Mouse (Mus musculus) intestine, embryonic 15.5 days (tissue): ENCODE data around the gene F13a1. TPM values are rescaled to one million over a fixed set of nuclear protein-coding genes. Genes with fewer than 3 reads are reported as not detected.

Experiments
- ATAC-seq: fragments of 200-750 bp; cut with Nextera tagmentation; 2 replicates; pipeline ENCODE4 v1.8.0; 2017; ENCODE audit warnings: moderate TSS enrichment, moderate library complexity
- H3K27ac ChIP-seq: fragments of 300-500 bp; sonication (generic); 2 replicates; pipeline ENCODE4 v1.5.1; 2015; ENCODE audit warnings: mild to moderate bottlenecking, inconsistent platforms
- H3K27me3 ChIP-seq: fragments of 300-500 bp; sonication (generic); replicated peaks from 2 replicates; pipeline ENCODE4 v1.6.1; 2015; ENCODE audit warnings: inconsistent platforms
- H3K36me3 ChIP-seq: fragments of 300-500 bp; sonication (generic); 2 replicates; pipeline ENCODE4 v1.6.1; 2015; ENCODE audit warnings: inconsistent platforms
- H3K4me1 ChIP-seq: fragments of 300-500 bp; sonication (generic); replicated peaks from 2 replicates; pipeline ENCODE4 v1.6.1; 2015; ENCODE audit warnings: inconsistent platforms
- H3K4me2 ChIP-seq: fragments of 300-500 bp; sonication (generic); replicated peaks from 2 replicates; pipeline ENCODE4 v1.6.1; 2015; ENCODE audit warnings: mild to moderate bottlenecking, inconsistent platforms
- H3K4me3 ChIP-seq: fragments of 300-500 bp; sonication (generic); replicated peaks from 2 replicates; pipeline ENCODE4 v1.5.1; 2015; ENCODE audit warnings: inconsistent platforms
- H3K9ac ChIP-seq: fragments of 300-500 bp; sonication (generic); 2 replicates; pipeline ENCODE4 v1.6.1; 2015; ENCODE audit warnings: inconsistent platforms
- H3K9me3 ChIP-seq: fragments of 300-500 bp; sonication (generic); 2 replicates; pipeline ENCODE4 v1.6.1; 2016; ENCODE audit warnings: inconsistent platforms
- WGBS: fragments of 180-500 bp; shearing (Covaris S2); methylation state at CpG from one replicate; pipeline ENCODE4 v1.1.7; 2015; 5-methylcytosine and 5-hydroxymethylcytosine counted together
- polyA plus RNA-seq: library from polyadenylated mRNA; unstranded; fragments of >200 nt; fragmentation: Nextera tagmentation; extraction: Ambion mirVana; gene quantifications from 2 replicates; pipeline ENCODE4 v1.2.1, GENCODE M21; 2015

The F13a1 gene
- polyA plus RNA-seq, 1 experiment from 2014 or later, result 17.5 TPM

GRCm38 (mm10) chr13:36919737-36920136 is 130.3 kb downstream of the F13a1 start:
- ATAC-seq, result no peak
- Histone ChIP-seq H3K4me1 (no peaks in the 10 kb centered on the region), H3K4me3 (no peak overlapping the region), H3K9ac (no peak overlapping the region), H3K9me3 (no peaks in the 10 kb centered on the region), H3K36me3 (no peaks in the 10 kb centered on the region), H3K27ac (no peak overlapping the region), H3K27me3 (no peaks in the 10 kb centered on the region), H3K4me2 (no peak overlapping the region)
- WGBS, result 75% methylated on average over 4 of the region's 4 CpGs

GRCm38 (mm10) chr13:36903885-36904284 is 146.2 kb downstream of the F13a1 start:
- no peak for ATAC-seq
- Histone ChIP-seq H3K9ac (no peak overlapping the region), H3K9me3 (no peaks in the 10 kb centered on the region), H3K36me3 (no peaks in the 10 kb centered on the region), H3K27me3 (no peaks in the 10 kb centered on the region), H3K4me3 (no peak overlapping the region), H3K27ac (no peak overlapping the region), H3K4me1 (no peaks in the 10 kb centered on the region), H3K4me2 (no peak overlapping the region)
- 43% methylated on average over 4 of the region's 4 CpGs for WGBS

- no peak overlapping the region for H3K4me3 ChIP-seq
- 48% methylated on average over 1 of the region's 1 CpGs for WGBS
- H3K36me3 ChIP-seq, result no peaks in the 10 kb centered on the region
- H3K4me2 ChIP-seq, result no peak overlapping the region
- no peak overlapping the region for H3K9ac ChIP-seq
- no peak overlapping the region for H3K27ac ChIP-seq
- no peaks in the 10 kb centered on the region for H3K9me3 ChIP-seq
- H3K27me3 ChIP-seq, result no peaks in the 10 kb centered on the region
- H3K4me1 ChIP-seq, result no peaks in the 10 kb centered on the region
- no peak for ATAC-seq
These were observed 146.6 kb downstream of the F13a1 start for GRCm38 (mm10) chr13:36903447-36903846.

GRCm38 (mm10) chr13:36901603-36902002 is 148.4 kb downstream of the F13a1 start:
- H3K9me3 ChIP-seq, result no peaks in the 10 kb centered on the region
- 79% methylated on average over 3 of the region's 3 CpGs for WGBS
- no peak overlapping the region for H3K9ac ChIP-seq
- H3K4me2 ChIP-seq, result no peak overlapping the region
- no peaks in the 10 kb centered on the region for H3K4me1 ChIP-seq
- no peaks in the 10 kb centered on the region for H3K36me3 ChIP-seq
- ATAC-seq, result no peak
- H3K4me3 ChIP-seq, result no peak overlapping the region
- H3K27me3 ChIP-seq, result no peaks in the 10 kb centered on the region
- H3K27ac ChIP-seq, result no peak overlapping the region

GRCm38 (mm10) chr13:36901016-36901415 is 149.0 kb downstream of the F13a1 start:
- H3K27ac ChIP-seq, result no peak overlapping the region
- H3K4me1 ChIP-seq, result no peaks in the 10 kb centered on the region
- no peak for ATAC-seq
- H3K36me3 ChIP-seq, result no peaks in the 10 kb centered on the region
- no peak overlapping the region for H3K4me2 ChIP-seq
- H3K9ac ChIP-seq, result no peak overlapping the region
- H3K9me3 ChIP-seq, result no peaks in the 10 kb centered on the region
- no peak overlapping the region for H3K4me3 ChIP-seq
- WGBS, result 60% methylated on average over 3 of the region's 3 CpGs
- no peaks in the 10 kb centered on the region for H3K27me3 ChIP-seq

- Histone ChIP-seq H3K4me1 (no peaks in the 10 kb centered on the region), H3K27me3 (no peaks in the 10 kb centered on the region), H3K4me3 (no peak overlapping the region), H3K4me2 (no peak overlapping the region), H3K36me3 (no peaks in the 10 kb centered on the region), H3K27ac (no peak overlapping the region), H3K9me3 (no peaks in the 10 kb centered on the region), H3K9ac (no peak overlapping the region)
- ATAC-seq, result no peak
- 35% methylated on average over 3 of the region's 3 CpGs for WGBS
These were observed 154.0 kb downstream of the F13a1 start for GRCm38 (mm10) chr13:36896061-36896460.

GRCm38 (mm10) chr13:36893762-36894161 is 156.3 kb downstream of the F13a1 start:
- Histone ChIP-seq H3K9ac (no peak overlapping the region), H3K27me3 (no peaks in the 10 kb centered on the region), H3K36me3 (no peaks in the 10 kb centered on the region), H3K27ac (no peak overlapping the region), H3K4me2 (no peak overlapping the region), H3K4me3 (no peak overlapping the region), H3K9me3 (no peaks in the 10 kb centered on the region), H3K4me1 (no peaks in the 10 kb centered on the region)
- 97% methylated on average over 3 of the region's 3 CpGs for WGBS
- ATAC-seq, result no peak

- WGBS, result 93% methylated on average over 1 of the region's 1 CpGs
- H3K9me3 ChIP-seq, result no peaks in the 10 kb centered on the region
- H3K4me2 ChIP-seq, result no peak overlapping the region
- H3K4me1 ChIP-seq, result no peaks in the 10 kb centered on the region
- ATAC-seq, result no peak
- no peaks in the 10 kb centered on the region for H3K27me3 ChIP-seq
- H3K9ac ChIP-seq, result no peak overlapping the region
- H3K36me3 ChIP-seq, result no peaks in the 10 kb centered on the region
- no peak overlapping the region for H3K27ac ChIP-seq
- H3K4me3 ChIP-seq, result no peak overlapping the region
These were observed 157.8 kb downstream of the F13a1 start for GRCm38 (mm10) chr13:36892216-36892615.

GRCm38 (mm10) chr13:36885973-36886372 is 164.1 kb downstream of the F13a1 start:
- Histone ChIP-seq H3K9me3 (no peaks in the 10 kb centered on the region), H3K36me3 (no peaks in the 10 kb centered on the region), H3K27ac (no peak overlapping the region), H3K4me3 (no peak overlapping the region), H3K27me3 (no peaks in the 10 kb centered on the region), H3K4me1 (no peaks in the 10 kb centered on the region), H3K9ac (no peak overlapping the region), H3K4me2 (no peak overlapping the region)
- ATAC-seq, result no peak
- 87% methylated on average over 7 of the region's 7 CpGs for WGBS

GRCm38 (mm10) chr13:36839111-36839510 is 210.9 kb downstream of the F13a1 start:
- H3K4me2 ChIP-seq, result no peak overlapping the region
- no peak overlapping the region for H3K27ac ChIP-seq
- H3K36me3 ChIP-seq, result no peaks in the 10 kb centered on the region
- ATAC-seq, result no peak
- H3K27me3 ChIP-seq, result no peaks in the 10 kb centered on the region
- no peak overlapping the region for H3K9ac ChIP-seq
- no peak overlapping the region for H3K4me3 ChIP-seq
- H3K9me3 ChIP-seq, result no peaks in the 10 kb centered on the region
- WGBS, result 68% methylated on average over 3 of the region's 3 CpGs
- H3K4me1 ChIP-seq, result no peaks in the 10 kb centered on the region
